Mouse (Mus musculus) spleen, adult 2 months (tissue): Measurements from ENCODE around the gene Tsen54.

Experiments
- CTCF ChIP-seq: fragments of 200-500 bp; IDR thresholded peaks from 2 replicates; pipeline ENCODE4 v1.5.1; 2011; ENCODE audit warnings: mild to moderate bottlenecking, inconsistent platforms; ENCODE audit not compliant: insufficient read depth, insufficient read length, insufficient replicate concordance; ENCODE audit errors: extremely low read depth
- POLR2A ChIP-seq: fragments of 200-500 bp; IDR thresholded peaks from 2 replicates; pipeline ENCODE4 v1.6.1; 2011; ENCODE audit warnings: low read depth, low read length, inconsistent platforms

DNA sequence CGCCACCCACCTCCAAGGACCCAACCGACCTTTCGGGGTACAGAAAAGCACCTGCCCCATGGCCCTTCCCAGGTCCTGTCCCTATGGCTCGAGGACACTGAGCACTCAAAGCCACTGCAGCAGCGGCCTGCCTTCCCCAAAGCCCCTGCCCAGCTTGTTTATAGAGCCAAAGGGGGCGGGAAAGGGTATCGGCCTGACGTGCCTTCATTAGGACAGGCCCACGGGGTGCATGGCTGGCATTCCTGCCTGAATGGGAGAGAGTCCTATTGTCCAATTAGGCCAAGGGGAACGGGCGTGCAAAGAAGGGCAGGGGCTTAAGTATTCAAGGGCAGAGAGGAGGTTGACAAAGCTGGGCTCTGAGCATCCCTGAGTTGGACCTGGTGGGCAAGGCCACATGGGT is 6.6 kb upstream of the Tsen54 start:
- TF ChIP-seq POLR2A = no peak
- no peak for TF ChIP-seq CTCF
